Mouse (Mus musculus) activated CD4-positive, CD25-positive, alpha-beta regulatory T cell, adult 4 months (primary cell): ENCODE measurements around the gene Mvb12b. TPM values are rescaled to one million over a fixed set of nuclear protein-coding genes. Genes with fewer than 3 reads are reported as not detected.
A peak's percentile ranks its signal among the peaks of the same experiment; 100 is the strongest.

Experiments
- ATAC-seq: one replicate; pipeline ENCODE4 v1.8.0; 2017
- polyA plus RNA-seq, 2 experiments: library from polyadenylated mRNA; unstranded; fragments of 100-300 nt; shearing (Covaris generic); gene quantifications; one replicate each; pipeline ENCODE4 v1.2.1; 2017

Gene Mvb12b
- polyA plus RNA-seq, 2 experiments from 2014 or later = 1.4 to 2.3 TPM

DNA sequence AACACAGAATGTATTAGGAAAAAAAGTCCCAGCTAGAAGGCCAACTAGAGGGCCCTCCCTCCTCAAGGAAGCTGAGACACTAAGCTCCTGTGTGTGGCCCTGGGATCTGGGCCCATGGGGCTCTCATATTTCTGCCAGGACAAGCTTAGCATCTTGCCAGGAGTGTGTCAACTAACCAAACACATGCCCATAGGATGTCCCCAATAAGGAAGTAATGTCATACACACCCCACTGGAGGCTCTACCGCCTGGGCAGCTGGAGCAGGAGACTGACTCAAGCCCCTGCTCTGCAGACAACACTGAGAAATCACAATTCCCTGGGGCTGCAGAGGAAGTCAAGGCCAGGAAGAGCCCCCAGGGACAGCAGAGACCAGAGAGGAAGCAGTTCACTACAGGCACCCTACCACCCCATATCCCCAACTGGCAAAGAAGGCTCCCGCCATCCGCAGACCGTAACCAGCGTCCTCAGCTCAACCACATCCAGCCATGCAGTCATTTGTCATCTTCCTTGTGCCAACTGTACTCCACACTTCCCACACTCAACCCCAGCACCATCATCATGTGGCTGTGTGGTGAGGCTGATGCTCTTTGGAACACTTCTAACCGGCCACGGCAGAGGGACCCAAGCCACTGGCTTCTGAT is 3.0 kb downstream of the Mvb12b start:
- no peak for ATAC-seq

DNA sequence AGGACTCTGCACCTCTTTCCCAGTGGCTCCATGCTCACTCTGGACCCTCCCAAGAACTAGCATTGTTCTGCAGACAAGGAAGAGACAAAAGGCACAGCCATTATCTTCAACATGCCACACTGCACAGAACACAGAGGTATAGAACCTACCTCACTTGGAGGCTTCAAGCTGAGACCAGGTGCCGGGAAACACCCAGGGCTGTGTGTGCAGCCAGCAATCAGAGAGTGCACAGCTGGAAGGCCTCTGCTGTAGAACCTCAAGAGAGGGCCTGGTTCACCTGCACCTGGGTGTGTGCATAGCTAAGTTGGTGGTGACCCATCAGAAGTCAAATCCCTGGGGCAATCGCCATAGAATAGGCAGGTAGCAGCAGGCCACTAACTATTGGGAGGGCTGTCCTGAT is 8.5 kb downstream of the Mvb12b start:
- no peak for ATAC-seq

DNA sequence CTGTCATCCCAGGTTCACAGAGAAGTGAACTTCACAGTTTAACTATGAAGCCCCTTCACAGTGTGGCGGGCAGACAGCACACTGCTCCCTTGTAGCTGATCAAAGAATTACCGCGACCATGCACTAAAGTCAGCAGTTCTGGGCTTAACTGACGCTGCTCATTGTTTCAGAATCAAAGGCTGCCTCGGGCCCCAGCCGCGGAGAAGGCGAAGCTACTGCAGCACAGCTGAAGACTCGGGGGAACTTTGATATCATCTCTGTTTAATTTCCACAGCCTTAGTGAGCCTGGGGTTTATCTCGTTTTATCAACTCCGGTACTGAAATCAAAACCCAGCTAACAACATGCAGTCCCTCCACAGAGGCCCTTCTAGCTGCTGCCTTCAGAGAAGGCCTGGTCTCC is 9.3 kb downstream of the Mvb12b start:
- ATAC-seq = peak; percentile 19

DNA sequence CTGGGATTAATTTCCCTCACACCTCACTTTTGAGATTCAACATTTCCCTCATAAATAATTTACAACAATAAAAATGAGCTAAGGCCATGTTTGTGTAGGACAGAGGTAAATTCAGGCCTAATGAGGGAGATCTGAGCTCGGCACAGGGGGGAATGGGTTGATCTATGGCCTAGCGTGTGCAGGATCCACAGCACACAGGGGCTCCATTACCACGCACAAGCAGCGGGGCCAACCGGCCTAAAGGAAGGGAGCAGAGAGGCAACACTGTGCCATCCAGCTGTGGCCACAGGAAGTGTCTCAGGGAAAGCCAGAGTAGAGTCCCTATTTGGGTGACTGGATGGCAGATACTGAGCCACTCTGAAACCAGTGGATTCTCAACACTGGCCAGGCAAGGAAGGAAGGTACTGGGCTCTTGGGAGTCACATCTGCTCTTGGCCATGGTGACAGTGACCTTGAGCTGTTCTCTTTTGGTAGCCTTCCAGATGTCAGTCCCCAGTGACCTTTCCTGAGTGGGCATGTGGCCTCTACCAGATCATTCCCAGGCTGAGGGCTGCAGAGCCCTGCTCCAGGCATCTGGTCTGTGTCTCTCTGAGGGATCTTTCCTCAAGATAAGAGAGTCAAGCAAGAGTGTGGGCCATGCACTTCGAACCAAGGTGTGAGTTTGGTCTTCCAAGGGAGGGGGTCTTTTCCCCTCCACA is 9.9 kb downstream of the Mvb12b start:
- no peak for ATAC-seq

DNA sequence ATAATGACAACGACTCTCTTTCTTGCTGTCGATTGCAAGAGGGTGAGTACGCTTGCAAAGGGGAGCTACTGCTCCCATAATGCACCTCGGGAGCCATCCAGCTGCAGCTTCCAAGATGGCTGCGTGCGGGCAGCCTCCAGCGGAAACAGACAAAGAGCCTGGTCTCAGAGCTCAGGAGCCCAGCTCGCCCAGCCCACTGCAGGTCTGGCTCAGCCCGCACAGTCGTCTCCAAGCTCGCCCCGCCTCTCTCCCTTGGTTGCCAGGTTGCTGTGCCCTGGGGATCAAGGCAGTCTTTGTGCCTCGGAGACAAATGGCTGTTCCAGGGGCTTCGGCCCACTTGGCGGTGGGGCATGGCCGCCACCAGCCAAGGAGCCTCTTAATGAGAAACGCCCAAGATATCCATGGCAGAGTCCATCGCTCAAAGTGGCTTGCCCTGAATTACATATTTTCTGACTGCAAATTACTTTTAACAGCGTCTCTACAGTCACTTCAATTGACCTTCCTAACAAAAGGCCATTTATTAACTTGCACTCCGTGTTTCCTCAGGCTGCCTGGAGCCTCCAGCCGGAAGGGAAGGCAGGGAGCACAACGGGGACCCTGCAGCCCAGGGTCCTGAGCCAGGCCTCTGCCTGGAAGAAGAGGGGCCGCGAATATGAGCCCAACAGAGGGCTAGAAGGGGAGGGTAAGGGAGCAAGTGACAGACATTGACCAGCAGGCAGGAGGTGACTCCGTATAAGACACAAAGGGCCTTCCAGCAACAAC is 11.0 kb downstream of the Mvb12b start:
- no peak for ATAC-seq

DNA sequence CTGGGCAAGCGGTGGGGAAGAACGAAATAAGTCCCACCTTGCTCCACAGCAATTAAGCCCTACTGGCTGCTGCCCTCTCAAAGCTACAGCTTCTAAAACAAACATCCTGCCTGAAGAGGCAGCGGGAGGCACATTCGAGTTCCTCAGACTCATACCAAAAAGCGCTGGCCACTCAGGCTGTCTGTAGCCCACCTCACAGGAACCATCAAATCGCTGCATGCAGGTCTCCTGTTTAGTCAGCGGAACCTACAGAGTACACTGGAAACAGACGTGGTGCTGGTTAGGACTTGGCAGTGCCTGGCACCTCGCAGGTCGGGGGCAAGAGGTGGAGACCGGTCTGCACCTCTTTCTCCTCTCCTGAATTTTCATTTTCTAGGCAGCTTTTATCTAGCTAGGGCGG is 12.2 kb downstream of the Mvb12b start:
- ATAC-seq = no peak

DNA sequence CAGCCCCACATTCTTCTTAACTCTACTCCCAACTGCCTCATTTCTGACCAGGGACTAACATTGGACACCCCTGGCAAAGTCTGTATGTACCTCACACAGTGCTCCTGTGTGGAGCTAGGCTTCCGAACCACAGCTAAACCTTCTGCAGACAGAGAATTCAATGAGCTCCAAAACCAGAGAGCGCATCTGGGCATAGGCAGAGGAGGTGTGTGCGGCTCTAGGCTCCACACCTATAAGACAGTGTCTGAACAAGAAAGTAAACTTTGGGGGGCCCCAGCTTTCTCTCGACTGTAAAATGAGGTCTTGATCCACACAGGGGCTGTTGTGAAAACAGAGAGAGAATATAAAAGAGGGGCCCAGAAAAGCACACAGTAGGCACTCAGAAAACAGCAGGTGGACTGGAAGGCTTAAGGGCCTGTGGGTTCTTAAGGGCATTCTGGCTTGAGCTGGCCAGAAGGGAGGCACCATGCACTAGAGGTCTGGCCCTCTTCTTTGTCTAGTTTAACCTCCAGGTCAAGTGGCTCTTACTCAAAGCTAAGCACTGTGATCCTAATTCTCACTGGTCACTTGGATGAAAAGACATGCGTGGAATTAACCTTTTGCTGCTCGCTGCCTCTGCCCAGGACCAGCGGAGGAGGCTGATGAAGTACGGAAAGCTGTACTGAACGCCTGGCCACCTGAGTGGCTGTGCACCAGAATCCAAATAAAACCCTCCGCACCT is 12.7 kb downstream of the Mvb12b start:
- ATAC-seq = no peak

DNA sequence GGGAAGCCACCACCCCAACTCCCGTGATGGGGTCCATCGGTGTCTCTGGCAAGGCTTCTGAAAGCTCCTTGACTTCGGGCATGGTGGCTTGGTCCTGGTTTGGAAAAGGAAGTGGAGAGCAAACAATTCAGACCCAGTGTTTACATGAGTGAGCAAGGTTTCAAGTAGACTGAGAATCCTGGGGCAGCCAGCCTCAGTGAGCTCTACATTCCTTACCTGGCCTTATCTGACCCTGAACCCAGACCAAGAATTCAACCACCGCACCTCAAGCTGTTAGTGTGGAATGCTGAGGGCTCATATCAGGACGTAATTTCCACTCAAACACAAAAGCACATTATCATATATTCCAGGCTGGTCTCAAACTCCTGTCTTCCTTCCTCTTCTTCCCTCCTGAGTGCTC is 13.4 kb downstream of the Mvb12b start:
- no peak for ATAC-seq

DNA sequence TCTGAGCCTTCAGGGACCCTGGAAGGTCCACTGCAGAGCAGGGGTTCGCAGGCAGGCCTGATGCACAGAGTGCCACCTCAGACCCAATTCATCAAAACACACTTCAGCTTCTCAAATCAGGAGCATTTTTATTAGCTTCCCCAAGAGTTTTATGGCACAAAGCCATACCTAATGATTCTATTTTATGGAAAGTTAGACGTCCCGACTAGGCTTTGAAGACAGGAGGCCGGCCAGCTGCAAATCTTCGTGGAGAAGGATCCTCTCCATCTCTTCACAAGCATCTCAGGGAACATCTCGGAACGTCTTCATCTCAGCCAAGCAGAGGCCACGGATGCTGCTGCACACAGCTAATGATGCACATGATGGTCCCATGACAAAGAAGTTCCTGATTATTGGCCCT is 14.2 kb downstream of the Mvb12b start:
- no peak for ATAC-seq

DNA sequence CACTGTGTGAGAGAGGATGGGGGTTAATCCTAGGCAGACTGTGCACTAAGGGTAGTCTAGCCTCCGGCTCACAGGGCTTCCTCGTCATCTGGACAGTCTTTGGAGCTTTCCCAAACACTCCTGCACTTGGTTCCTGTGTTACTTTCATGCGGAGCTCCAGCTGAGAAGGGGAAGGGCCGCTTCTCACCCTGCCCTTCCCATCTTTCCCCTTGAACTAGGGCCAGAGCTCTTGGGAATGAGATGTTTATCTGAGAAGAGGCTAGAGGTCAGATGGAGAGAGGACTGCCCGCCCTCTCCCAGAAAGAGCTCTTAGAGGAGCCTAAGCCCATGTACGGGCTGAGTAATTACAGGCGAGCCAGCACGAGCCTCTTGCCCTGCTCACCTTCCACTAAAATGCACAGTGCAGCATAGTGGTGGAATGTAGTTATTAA is 14.9 kb downstream of the Mvb12b start:
- no peak for ATAC-seq

DNA sequence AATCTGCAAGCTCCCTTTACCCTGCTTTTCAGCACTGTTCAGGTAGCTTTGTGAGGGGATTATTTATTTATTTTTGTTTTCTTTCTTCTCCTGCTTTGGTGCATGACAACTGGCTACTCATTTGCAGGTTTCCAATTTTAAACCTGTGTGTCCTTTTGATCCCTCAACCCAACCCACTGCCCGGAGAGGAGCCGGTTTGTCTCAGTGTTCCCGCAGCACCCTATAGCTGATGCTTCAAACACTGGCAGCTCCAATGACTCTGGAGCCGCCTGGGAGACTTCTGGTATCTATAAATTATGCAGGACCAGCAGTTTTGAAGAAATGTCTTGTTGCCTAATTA is 16.6 kb downstream of the Mvb12b start:
- ATAC-seq = no peak

DNA sequence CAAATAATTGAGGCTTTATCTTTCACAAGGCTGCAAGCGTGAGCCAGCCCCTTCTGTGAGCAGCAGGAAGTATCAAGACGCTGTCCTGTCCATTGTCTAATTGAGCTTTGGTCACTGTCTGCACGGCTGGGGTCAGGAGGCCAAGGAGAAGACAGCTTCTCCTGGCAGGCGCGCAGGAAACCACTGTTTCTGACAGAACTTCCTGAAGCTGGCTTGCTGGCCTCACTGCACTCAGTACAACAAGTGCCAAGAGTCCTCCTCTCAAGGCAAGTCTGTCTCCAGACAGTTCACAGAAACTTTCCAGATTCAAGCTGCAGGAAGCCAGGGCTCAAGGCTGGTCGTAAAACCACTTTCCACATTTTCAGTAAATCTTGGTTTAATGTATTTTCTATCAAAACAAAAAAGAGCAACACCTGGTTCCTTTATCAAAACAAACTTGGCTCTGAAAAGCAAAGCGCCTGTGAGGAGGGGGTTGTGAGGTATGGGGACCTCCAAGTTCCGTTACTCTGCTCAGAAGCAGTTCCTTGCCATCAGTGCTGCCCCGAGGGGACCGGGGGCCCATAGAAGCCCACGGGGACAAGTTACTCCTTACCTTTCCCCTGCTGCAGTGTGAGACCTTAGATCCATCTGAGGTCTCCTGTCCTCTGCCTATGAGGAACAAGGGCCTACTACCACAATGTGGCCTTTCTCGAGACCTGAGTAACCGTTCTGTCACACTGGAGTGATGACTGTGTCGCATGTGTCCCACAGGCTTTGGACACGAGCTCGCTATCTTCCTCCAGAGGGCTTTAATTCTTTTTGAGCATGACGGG is 17.2 kb downstream of the Mvb12b start:
- no peak for ATAC-seq

DNA sequence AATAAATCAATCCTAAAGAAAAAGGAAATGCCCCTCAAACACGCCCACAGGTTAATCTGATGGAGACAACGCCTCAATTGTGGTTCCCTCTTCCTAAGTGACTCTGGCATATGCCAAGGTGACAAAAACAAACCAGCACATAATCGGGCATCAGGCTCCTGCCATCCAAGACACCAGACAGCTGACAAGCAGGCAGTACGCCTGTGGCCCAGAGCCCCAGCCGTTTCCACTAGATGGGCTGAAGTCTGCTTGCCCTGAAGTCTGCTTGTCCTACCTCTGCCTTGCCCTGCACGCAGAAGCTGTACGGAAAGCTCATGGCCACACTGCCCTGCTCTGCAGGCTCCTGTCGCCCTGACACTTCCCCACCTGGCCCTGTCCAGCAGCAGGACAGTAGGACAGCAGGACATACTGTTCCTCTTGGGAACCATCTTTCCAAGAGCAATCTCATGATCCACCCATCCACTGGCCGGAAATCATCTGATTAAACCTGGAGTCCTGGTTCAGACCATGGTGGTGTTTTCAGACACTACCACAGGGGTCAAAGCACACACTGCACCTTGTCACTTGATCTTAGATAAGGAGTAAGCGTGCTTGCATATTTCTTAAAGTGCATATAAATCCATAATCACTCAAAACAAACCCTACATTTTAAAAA is 17.9 kb downstream of the Mvb12b start:
- ATAC-seq = no peak

DNA sequence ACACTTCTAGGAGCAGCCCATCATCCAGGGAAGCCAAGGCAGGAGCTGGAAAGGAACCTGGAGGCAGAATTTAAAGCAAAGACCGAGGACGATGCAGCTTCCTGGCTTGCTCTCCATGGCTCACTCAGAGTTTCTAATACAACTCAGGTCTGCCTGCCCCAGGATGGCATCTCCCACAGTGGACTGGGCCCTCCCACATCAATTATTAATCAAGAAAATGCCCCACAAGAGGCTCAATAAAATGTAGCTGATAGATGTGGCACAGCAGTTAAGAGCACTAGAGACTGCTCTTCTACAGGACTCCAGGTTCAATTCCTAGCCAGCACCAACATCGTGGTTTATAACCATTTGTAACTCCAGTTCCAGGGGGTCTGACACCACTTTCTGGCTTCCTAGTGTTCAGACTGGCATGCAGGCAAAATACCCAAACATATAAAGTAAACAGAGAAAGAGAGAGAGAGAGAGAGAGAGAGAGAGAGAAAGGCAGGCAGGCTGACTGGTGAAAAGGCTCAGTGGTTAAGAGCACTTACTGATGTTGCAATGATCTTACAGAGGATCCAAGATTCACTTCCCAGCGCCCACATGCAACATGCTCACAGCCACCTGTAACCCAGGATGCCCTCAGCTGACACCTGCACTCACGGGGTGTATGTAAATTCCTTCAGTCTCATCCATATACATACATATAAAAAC is 18.6 kb downstream of the Mvb12b start:
- no peak for ATAC-seq

DNA sequence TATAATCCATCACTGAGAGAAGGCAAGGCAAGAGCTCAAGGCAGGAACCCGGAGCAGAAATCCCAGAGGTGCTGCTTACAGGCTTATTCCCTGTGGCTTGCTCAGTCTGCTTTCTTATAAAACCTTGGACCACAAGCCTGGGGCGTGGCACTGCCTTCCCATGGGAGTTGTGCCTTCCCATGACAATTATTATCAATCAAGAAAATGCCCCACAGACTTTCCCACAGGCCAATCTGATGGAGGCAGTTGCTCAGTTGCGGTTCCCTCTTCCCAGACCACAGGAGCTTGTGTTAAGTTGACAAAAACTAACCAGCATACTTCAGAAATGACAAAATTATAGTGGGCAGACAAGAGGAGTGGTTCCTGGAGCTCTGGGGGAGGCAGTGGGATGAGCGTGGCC is 19.4 kb downstream of the Mvb12b start:
- ATAC-seq = no peak

DNA sequence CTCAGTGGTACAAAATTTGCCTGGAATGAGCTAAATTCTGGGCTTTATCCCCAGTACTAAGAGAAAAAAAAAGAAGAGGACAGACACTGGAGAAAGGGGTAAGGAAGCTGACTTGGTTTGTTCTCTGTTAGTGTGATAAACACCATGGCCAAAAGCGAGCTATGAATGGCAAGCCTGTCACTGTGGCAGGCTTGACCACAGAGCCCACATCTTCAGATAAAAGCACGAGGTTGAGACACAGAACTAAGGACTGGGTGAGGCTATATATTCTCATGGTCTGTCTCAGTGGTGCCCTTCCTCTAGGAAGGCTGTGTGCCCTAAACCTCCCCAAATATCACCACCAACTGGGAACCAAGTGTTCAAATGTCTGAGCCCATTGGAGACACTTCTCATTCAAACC is 31.0 kb downstream of the Mvb12b start:
- ATAC-seq = no peak

DNA sequence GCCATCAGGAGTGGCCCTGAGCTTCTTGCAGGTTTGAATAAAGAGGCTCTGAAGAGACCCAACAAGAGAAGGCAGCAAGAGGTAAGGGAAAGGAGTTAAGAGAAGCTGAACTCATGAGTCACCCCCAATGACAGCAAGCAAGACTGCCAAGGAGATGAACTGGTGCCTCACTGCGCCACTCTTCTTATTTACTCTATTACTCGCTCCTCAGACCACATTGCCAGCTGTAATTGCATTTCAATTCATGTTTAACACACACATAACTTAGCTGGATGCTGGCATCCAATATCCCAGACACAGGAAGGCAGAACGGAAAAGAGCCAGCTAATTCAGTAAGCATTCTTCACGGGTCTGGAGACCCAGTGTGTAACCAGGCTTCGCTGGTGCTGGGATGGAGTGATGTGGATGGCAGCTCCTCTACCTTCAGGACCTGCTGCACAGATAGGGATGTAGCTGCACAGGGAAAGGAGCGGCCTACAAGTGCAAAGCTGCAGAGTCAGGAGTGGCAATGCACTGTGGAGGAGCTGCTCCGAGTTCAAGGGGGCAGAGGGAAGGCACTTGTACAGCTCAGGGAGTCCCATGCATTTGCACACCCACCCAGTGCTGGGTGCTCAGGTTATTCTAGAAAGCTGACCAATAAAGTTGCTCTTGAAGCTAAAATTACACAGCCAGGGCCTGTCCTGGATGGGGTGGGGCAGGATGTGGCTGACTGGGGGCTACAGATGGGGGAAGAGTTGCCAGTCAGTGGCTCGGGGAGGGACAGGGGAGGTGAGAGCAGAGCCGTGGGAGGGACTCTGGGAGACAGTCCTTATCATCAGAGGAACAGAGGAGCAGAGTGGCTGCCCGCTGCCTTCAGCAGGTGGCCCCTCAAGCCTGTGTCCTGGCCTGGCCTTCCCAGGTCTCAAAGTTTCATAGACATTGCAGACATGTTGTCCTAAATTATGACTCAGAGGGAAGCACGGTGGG is 34.5 kb downstream of the Mvb12b start:
- ATAC-seq = no peak

DNA sequence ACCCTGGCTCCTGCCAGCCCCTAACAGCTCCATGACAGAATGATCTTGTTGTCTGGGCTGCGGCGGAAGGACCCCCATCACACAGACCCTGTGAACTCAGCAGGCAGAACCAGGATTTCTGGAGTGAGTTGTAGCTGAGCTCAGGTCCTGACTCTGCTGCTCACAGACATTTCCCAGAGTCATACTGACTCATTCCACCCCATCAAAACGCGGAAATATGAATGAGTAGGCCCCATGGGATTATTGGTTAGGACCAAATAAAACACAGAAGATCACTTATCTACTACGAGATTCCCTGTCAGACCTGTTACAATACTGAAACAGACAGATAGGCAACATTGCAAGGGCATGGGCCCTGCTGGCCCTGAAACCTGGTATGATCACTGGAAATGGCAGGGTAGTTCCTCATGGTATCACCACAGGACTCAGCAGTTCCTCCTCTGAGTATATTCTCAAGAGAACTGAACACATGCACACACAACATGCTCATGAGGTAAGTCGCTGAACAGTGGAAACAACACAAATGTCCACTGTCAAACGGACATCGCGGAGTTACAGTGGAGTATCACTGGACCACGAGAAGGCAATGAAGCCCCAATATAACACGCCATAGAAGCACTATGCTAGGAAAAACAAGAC is 40.4 kb downstream of the Mvb12b start:
- ATAC-seq = no peak

DNA sequence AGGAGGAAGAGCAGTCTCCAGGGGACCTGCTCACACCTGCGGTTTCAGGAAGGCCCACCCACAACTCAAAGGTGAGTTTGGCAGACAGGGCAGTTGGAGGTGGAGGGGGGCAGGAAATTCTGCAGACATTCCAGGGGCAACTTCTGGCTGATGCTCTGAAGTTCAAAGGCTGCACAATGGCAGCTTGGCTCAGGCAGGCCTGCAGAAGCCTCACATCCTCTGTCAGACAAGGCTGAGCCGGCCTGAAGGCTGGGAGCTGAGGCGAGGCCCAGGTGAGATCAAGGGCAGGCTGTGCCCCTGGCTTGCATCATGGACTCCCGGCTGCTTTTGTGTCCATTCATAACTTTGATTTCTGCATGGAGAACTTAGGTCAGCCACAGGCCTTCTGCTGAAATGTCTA is 41.1 kb downstream of the Mvb12b start:
- ATAC-seq = no peak

DNA sequence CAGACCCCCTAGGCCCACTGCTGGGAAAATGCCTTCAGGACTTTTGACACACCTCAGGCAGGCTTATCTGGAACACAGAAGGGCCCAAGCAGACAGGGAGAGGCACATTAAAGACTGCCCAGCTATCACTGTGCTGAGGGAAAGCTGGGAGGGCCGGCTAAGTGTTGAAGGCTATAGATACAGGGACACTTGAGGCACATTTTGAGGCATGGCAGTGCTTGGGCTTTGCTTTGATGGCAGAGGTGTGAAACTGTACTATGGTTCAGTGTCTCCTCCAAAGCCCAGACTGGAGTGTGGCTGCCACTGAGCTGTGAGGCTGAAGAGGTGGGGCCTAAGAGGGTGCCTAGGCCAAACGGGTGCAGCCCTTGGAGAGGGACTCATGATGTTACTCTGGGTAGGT is 44.1 kb downstream of the Mvb12b start:
- ATAC-seq = no peak
